Mouse (Mus musculus): ENCODE data around the gene Exosc9.
"Not testable (repeated sequence)": the region's sequence is repeated elsewhere in the genome, so short reads cannot be mapped to it uniquely, and the experiment has no call there.

Exosc9 gene

GRCm38 (mm10) chr3:36551851-36552384 lies 488 bp upstream of the Exosc9 start:
- peak; percentile 11 to 24 for DNase-seq (ENCODE audit: low spot score in 2 of 2)

- DNase-seq (ENCODE audit: low spot score in 2 of 2) = no peak
Measured at GRCm38 (mm10) chr3:36557601-36558000, 5.2 kb downstream of the Exosc9 start.

- no peak for DNase-seq (ENCODE audit: low spot score in 2 of 2)
Measured at GRCm38 (mm10) chr3:36559606-36560005, 7.2 kb downstream of the Exosc9 start.

DNA sequence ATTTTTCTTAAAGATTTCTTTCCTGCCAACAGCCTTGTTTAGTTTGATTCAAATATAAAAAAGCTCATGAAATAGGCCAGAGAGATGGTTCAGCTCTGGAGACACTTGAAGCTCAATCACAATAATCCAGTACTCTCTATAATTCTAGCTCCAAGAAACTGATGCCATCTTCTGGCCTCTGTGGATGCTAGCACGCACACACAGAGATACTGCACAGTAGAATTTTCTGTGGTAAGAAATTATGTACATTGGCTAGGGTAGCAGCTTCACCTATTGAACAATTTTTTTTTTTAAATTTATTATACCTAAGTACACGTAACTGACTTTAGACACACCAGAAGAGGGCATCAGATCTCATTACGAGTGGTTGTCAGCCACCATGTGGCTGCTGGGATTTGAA lies 11.3 kb downstream of the Exosc9 start:
- DNase-seq (ENCODE audit: low spot score in 2 of 2) = no peak

- DNase-seq (ENCODE audit: low spot score in 2 of 2) = peak; percentile 9 to 31
Measured at GRCm38 (mm10) chr3:36569836-36570235, 17.4 kb downstream of the Exosc9 start.

- no peak for DNase-seq (ENCODE audit: low spot score in 2 of 2)
Measured at GRCm38 (mm10) chr3:36571361-36571826, 19.0 kb downstream of the Exosc9 start.

DNA sequence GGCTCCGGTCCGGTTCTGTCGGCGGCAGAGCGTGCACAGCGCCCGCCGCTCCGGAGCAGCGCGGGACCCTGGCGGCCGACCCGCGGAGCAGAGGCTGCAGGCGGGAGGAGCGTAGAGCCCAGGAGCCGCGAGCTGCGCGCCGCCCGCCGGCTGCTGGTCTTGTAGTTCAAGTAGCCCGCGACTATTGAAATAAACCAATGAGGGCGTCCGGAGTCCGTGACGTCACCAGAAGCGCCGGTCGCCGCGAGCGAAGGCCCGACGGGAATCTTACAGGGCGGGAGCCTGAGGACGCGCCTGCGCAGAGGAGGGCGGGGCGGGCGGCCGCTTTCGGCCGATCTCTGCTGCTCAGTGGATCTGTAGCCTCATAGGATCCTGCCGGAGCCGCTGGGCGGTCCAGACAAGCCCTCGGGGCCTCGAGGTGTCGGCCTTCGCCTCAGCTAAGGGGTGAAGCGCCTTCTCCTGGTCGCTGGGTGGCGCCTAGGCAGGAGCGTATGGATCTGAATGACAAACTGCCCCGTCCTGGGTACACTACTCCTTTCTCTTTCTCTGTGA lies 19.5 kb downstream of the Exosc9 start, which contains the start of gene Ccna2:
Gene Ccna2 (minus strand): TSS at position 324 of the 552 bp plus-strand sequence.
- peak; percentile 98 to 99 for DNase-seq (ENCODE audit: low spot score in 2 of 2)

DNA sequence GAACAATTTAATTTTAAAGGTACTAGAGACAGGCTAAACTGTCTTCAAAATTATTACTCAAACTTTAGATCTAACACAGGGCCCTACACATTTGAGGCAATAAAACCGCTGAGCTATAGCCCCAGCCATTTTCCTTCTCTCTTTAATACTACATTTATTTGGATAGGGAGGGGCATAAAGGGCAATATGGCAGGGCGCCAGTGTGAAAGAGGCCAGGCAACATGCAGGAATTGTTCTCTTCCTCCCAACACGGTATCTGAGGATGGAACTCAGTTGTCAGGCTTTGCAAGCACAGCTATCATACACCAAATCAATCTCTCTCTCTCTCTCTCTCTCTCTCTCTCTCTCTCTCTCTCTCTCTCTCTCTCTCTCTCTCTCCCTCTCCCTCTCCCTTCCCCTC lies 46.4 kb downstream of the Exosc9 start:
- DNase-seq (ENCODE audit: low spot score in 2 of 2) = no peak

GRCm38 (mm10) chr3:36599773-36600172 lies 47.4 kb downstream of the Exosc9 start:
- DNase-seq (ENCODE audit: low spot score in 2 of 2) = not testable (repeated sequence)

GRCm38 (mm10) chr3:36605894-36606783 lies 53.7 kb downstream of the Exosc9 start:
- DNase-seq (ENCODE audit: low spot score in 2 of 2) = no peak

GRCm38 (mm10) chr3:36612687-36613086 lies 60.3 kb downstream of the Exosc9 start:
- DNase-seq (ENCODE audit: low spot score in 2 of 2) = no peak

- peak; percentile 52 to 88 for DNase-seq (ENCODE audit: low spot score in 2 of 2)
Measured at GRCm38 (mm10) chr3:36613202-36613907, 60.9 kb downstream of the Exosc9 start, which contains the start of gene Bbs7. Gene Bbs7 (minus strand): TSS chr3:36613477.

GRCm38 (mm10) chr3:36613908-36614255 lies 61.5 kb downstream of the Exosc9 start:
- no peak for DNase-seq (ENCODE audit: low spot score in 2 of 2)

Data from spleen, postnatal 10 days (tissue).